Mouse (Mus musculus) gastrocnemius, postnatal 36 days (tissue): ENCODE data around the gene Six3. TPM values are rescaled to one million over a fixed set of nuclear protein-coding genes. Genes with fewer than 3 reads are reported as not detected.

Experiments used
- DNase-seq, 2 experiments: peaks; one replicate each; pipeline ENCODE4 v3.0.0; 2022
- intact Hi-C: fragments of 180-260 bp; cut with DNase I; formaldehyde crosslinking; loops from one replicate; pipeline ENCODE4 v1.15.1; 2025
- total RNA-seq, 2 experiments: library from RNA; stranded (reverse); gene quantifications; 2 replicates each; pipeline ENCODE4 v1.2.3; 2021

Gene Six3
- total RNA-seq, 2 experiments from 2014 or later, result not detected

- DNase-seq, result no peak
- intact Hi-C loops, result no loop called here
Observed at GRCm38 (mm10) chr17:85623161-85624050, 10.0 kb downstream of the Six3 start.

GRCm38 (mm10) chr17:85624051-85624420 lies 10.6 kb downstream of the Six3 start:
- no peak for DNase-seq
- intact Hi-C loops, result no loop called here

GRCm38 (mm10) chr17:85624981-85625940 lies 11.9 kb downstream of the Six3 start:
- no peak for DNase-seq
- intact Hi-C loops, result no loop called here

- DNase-seq, result no peak
- intact Hi-C loops, result no loop called here
Observed at GRCm38 (mm10) chr17:85626091-85626860, 12.9 kb downstream of the Six3 start.

GRCm38 (mm10) chr17:85627751-85628150 lies 14.3 kb downstream of the Six3 start:
- intact Hi-C loops, result no loop called here
- no peak for DNase-seq

GRCm38 (mm10) chr17:85628811-85629210 lies 15.4 kb downstream of the Six3 start:
- intact Hi-C loops, result no loop called here
- DNase-seq, result no peak

- intact Hi-C loops, result no loop called here
- no peak for DNase-seq
Observed at GRCm38 (mm10) chr17:85629396-85629795, 16.0 kb downstream of the Six3 start.

GRCm38 (mm10) chr17:85630296-85631050 lies 17.1 kb downstream of the Six3 start:
- DNase-seq, result no peak
- intact Hi-C loops, result loop anchor here (5.0 kb wide), 2 partner anchors 513 to 793 kb away; no protein-coding TSS in a partner anchor

GRCm38 (mm10) chr17:85631106-85631505 lies 17.7 kb downstream of the Six3 start:
- no peak for DNase-seq
- intact Hi-C loops, result loop anchor here (5.0 kb wide), 2 partner anchors 514 to 794 kb away; no protein-coding TSS in a partner anchor

GRCm38 (mm10) chr17:85633619-85634018 lies 20.2 kb downstream of the Six3 start:
- intact Hi-C loops, result loop anchor here (5.0 kb wide), 2 partner anchors 516 to 796 kb away; no protein-coding TSS in a partner anchor
- DNase-seq, result peak; percentile 67 to 70

- DNase-seq, result no peak
- intact Hi-C loops, result no loop called here
Observed at GRCm38 (mm10) chr17:85637876-85638275, 24.5 kb downstream of the Six3 start.

- intact Hi-C loops, result no loop called here
- no peak for DNase-seq
Observed at GRCm38 (mm10) chr17:85645312-85645711, 31.9 kb downstream of the Six3 start.

- intact Hi-C loops, result no loop called here
- peak; percentile 17 to 29 for DNase-seq
Observed at GRCm38 (mm10) chr17:85645718-85646665, 32.6 kb downstream of the Six3 start.

GRCm38 (mm10) chr17:85660016-85660415 lies 46.6 kb downstream of the Six3 start:
- DNase-seq, result no peak

GRCm38 (mm10) chr17:85661521-85661920 lies 48.1 kb downstream of the Six3 start:
- DNase-seq, result no peak
- intact Hi-C loops, result no loop called here

More at GRCm38 (mm10) chr17:85660016-85660415, 46.6 kb downstream of the Six3 start:
- intact Hi-C loops, result no loop called here

- DNase-seq, result no peak
- intact Hi-C loops, result no loop called here
Observed at GRCm38 (mm10) chr17:85664202-85664601, 50.8 kb downstream of the Six3 start.

GRCm38 (mm10) chr17:85664618-85665320 lies 51.4 kb downstream of the Six3 start:
- intact Hi-C loops, result loop anchor here (5.0 kb wide), 1 partner anchor 213 kb away; no protein-coding TSS in a partner anchor
- peak; percentile 46 to 63 for DNase-seq
